Mouse (Mus musculus) myocyte (in vitro differentiated cells): ENCODE measurements around the gene Tssc4.

Experiments
- E2F4 ChIP-seq: IDR thresholded peaks from one replicate; pipeline ENCODE4 v1.6.1; 2011; ENCODE audit warnings: mild to moderate bottlenecking, control low read depth, moderate library complexity; ENCODE audit not compliant: insufficient read depth
- MYOD1 ChIP-seq, 3 experiments: IDR thresholded peaks; one replicate each; pipeline ENCODE4 v1.6.1; 2011; ENCODE audit warnings: control low read depth in 2 of 3, low read depth in 2 of 3, mild to moderate bottlenecking in 2 of 3, moderate library complexity in 1 of 3; ENCODE audit not compliant: insufficient read length in 2 of 3, control insufficient read depth in 1 of 3
- POLR2A ChIP-seq: IDR thresholded peaks from one replicate; pipeline ENCODE4 v1.6.1; 2011; ENCODE audit warnings: low read depth, mild to moderate bottlenecking, control low read depth, moderate library complexity; ENCODE audit not compliant: insufficient read length

DNA sequence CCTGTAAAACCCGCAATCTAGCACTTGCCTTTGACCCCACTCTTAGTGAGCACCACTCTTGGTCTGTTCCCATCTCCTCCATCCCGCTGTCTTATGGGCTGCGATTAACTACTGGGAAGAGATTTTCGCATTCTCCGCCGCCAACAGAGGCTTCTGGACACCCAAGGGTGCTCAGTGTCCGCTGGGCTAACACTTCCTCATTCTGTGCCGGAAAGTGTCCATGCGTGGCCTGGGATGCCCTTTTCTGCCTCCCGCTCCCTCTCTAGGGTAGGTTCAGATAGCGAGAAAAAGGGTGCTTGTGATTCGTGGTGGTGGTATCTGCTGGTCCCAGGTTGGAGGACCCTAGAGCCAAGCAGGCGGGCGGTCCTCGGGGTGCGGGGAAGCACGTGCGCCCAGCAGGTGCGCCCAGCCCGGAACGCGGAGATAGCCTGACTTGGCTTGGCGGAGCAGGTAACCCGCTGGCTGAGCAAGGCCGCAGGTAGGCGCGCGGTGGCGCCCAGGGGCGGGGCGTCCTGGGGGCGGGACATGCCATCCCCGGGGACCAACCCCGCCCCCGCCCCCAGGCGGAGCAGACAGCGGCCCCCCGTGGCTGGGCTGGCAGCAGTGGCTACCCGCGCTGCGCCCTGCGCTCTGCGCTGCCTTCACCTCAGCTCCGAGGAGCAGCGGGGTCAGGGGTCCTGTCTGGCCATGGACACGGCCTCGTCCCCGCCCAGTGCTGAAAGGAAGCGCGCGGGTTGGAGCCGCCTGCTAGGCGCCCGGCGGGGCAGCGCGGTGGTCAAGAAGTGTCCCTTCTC, 37.8 kb downstream of the Tssc4 start:
- no peak for TF ChIP-seq E2F4
- TF ChIP-seq POLR2A: no peak
- no peak for TF ChIP-seq MYOD1 (IDR thresholded peaks at IDR 0.05; ENCODE audit: control insufficient read depth in 1 of 3, insufficient read length in 2 of 3, low read depth in 2 of 3)
